Mouse (Mus musculus): ENCODE results near the gene Gm42906.

DNA sequence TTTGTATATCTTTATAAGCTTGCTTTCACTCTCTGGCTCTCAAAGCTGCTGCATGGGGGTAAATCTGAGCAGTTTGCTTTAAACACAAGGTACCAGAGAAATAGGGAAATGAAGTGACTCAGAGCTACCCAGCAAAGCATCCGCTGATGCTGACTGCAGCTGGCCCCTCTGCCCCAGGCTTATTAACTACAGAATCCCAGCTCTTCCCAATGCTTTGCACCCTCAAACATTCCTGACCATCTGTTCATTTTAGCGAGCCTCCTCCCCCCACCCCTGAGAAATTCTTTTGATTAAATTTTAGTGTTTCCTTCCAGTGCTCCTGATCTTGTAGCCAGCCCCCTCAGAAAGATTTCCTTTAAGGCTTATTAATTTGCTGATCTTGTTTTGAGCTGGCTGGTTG lies 24.4 kb downstream of the Gm42906 start:
- TF ChIP-seq CTCF (conservative IDR thresholded peaks at IDR 0.05; ENCODE audit: insufficient read depth, insufficient read length, low read depth, low read length) (no peak), POLR2A (IDR thresholded peaks at IDR 0.05; ENCODE audit: low read depth, low read length) (no peak)
